Mouse (Mus musculus) limb, embryonic 13.5 days (tissue): ENCODE results near the gene Egf. TPM values are rescaled to one million over a fixed set of nuclear protein-coding genes. Genes with fewer than 3 reads are reported as not detected.
"Not testable (repeated sequence)": the region's sequence is repeated elsewhere in the genome, so short reads cannot be mapped to it uniquely, and the experiment has no call there.

Source experiments
- ATAC-seq: fragments of 200-750 bp; cut with Nextera tagmentation; 2 replicates; pipeline ENCODE4 v1.8.0; 2017; ENCODE audit warnings: low read depth, moderate number of reproducible peaks, moderate TSS enrichment; ENCODE audit not compliant: low FRiP score
- H3K27ac ChIP-seq: fragments of 300-500 bp; sonication (generic); 2 replicates; pipeline ENCODE4 v1.5.1; 2015; ENCODE audit warnings: inconsistent platforms, mild to moderate bottlenecking, moderate library complexity
- H3K27me3 ChIP-seq: fragments of 300-500 bp; sonication (generic); 2 replicates; pipeline ENCODE4 v1.6.1; 2015; ENCODE audit warnings: mild to moderate bottlenecking, inconsistent platforms
- H3K36me3 ChIP-seq: fragments of 300-500 bp; sonication (generic); 2 replicates; pipeline ENCODE4 v1.6.1; 2015; ENCODE audit warnings: inconsistent platforms, mild to moderate bottlenecking, moderate library complexity
- H3K4me1 ChIP-seq: fragments of 300-500 bp; sonication (generic); 2 replicates; pipeline ENCODE4 v1.6.1; 2015; ENCODE audit warnings: inconsistent platforms
- H3K4me2 ChIP-seq: fragments of 300-500 bp; sonication (generic); replicated peaks from 2 replicates; pipeline ENCODE4 v1.6.1; 2015; ENCODE audit warnings: inconsistent platforms, mild to moderate bottlenecking, moderate library complexity
- H3K4me3 ChIP-seq: fragments of 300-500 bp; sonication (generic); 2 replicates; pipeline ENCODE4 v1.5.1; 2015; ENCODE audit warnings: moderate library complexity, mild to moderate bottlenecking, inconsistent platforms
- H3K9ac ChIP-seq: fragments of 300-500 bp; sonication (generic); 2 replicates; pipeline ENCODE4 v1.6.1; 2015; ENCODE audit warnings: mild to moderate bottlenecking, inconsistent platforms
- H3K9me3 ChIP-seq: fragments of 300-500 bp; sonication (generic); 2 replicates; pipeline ENCODE4 v1.6.1; 2016; ENCODE audit warnings: inconsistent platforms
- WGBS: fragments of 180-500 bp; shearing (Covaris S2); methylation state at CpG from one replicate; pipeline ENCODE4 v1.1.7; 2015; 5-methylcytosine and 5-hydroxymethylcytosine counted together
- polyA plus RNA-seq: library from polyadenylated mRNA; unstranded; fragments of >200 nt; fragmentation: Nextera tagmentation; extraction: Ambion mirVana; gene quantifications from 2 replicates; pipeline ENCODE4 v1.2.1, GENCODE M21; 2015

Egf gene
- 1.8 and 2.1 TPM in 2 replicates for polyA plus RNA-seq

DNA sequence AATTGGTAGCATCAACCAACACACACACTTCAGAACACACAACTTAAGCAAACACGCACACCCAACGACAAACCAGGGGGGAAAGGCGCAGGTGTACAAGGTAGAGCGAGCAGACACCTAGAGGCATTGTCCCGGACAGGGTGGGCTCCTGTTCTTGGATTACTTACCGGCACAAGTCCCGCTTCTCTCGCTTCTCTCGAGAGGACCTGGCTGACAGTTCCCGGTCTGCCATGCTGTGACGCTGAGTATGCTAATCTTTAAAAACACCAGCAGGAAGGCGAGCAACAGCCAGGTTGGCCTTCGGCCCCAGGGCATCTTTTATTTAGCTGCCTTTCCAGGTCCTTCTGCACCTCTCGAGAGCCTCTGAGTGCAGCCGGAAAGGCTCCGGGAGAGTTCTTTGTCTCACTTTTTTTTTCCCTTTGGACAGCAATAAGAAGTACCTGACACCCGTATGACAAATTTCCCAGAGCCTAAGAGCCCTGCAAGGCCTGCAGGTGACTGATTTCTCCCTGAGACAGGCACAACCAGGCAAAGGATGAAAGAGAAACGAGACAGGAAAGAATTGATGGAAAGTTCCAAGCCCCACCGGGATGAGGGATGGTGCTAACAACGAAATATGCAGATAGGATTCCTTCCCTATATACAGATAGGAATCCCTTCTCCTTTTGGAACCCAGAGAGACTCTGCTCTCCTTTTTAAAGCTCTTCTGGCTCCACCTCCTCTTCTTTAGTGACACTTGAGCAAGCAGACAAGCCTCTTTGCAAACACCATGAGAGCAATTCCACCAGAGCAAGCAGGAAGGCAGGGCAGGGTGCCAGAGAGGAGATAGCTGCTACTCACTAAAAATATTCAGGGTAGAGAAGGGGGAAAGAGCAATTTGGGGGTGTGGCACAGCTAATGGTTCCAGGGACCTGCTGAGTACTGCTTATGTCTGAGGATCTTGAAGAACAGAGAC lies at the start of gene Egf:
Gene Egf, minus strand, starts transcription at position 667 of the 955 bp plus-strand sequence.
- Histone ChIP-seq H3K4me1 (peaks cover 10% of the 10 kb centered on the region), H3K27me3 (peaks cover 29% of the 10 kb centered on the region), H3K4me2 (peak within 1 kb of the TSS; percentile 57), H3K36me3 (no peaks in the 10 kb centered on the region), H3K4me3 (peak within 1 kb of the TSS; percentile 24), H3K9me3 (0 out of 2 replicates have a peak, but pooled peaks cover 3% of the 10 kb centered on the region), H3K27ac (no peak within 1 kb of the TSS), H3K9ac (peak within 1 kb of the TSS; percentile 48; the same call in 1 of the 2 replicates)
- ATAC-seq, result no peak
- WGBS, result 8% methylated on average over 20 of the region's 20 CpGs

DNA sequence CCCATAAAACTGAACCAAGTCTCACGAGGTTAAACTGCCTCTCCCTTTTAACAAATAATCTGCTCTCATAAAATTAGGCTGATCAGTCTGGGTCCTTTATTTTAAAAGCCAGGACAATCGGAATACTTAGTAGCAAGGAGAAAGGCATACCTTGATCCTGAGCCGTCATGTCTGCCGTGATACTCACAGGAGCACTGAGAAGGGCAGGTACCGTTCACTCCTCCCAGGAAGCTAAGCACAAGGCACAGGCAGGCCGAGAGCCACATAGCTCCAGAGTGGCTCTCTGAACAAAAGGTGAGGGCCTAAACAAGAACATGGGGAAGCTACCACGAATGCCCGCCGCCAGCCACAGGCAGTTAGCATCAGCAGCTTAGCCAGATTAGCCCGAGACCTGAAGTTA lies 48.6 kb upstream of the Egf start, which contains the start of gene Lrit3:
Gene Lrit3, minus strand, starts transcription at position 266 of the 400 bp plus-strand sequence.
- H3K27ac ChIP-seq, result no peak within 1 kb of the TSS
- no peak within 1 kb of the TSS for H3K4me2 ChIP-seq
- H3K4me1 ChIP-seq, result no peaks in the 10 kb centered on the region
- 77% methylated on average over 10 of the region's 10 CpGs for WGBS
- no peaks in the 10 kb centered on the region for H3K27me3 ChIP-seq
- no peak for ATAC-seq
- H3K36me3 ChIP-seq, result no peaks in the 10 kb centered on the region
- H3K4me3 ChIP-seq, result no peak within 1 kb of the TSS
- H3K9me3 ChIP-seq, result no peaks in the 10 kb centered on the region
- no peak within 1 kb of the TSS for H3K9ac ChIP-seq

DNA sequence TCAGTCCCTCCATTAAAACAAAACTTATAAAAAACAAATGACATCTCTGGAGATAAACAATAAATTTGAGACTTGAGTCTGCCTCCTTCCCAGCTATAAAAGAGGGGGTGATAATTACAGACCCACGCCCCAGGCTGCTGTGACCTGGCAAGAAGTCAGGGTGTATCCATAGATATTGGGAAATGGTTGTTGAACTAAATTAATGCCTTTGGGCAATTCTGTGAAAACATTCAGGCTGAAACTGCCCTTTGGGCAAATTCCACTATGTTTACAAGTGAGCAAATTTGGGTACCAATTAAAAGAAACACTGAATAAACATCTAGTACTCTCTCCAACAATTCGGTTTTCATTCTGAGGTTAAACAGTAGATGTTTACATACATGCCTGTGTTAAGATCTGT lies 43.9 kb upstream of the Egf start:
- 66% methylated on average over 2 of the region's 2 CpGs for WGBS
- Histone ChIP-seq H3K4me1 (no peaks in the 10 kb centered on the region), H3K9me3 (no peaks in the 10 kb centered on the region), H3K4me3 (no peak overlapping the region), H3K36me3 (no peaks in the 10 kb centered on the region), H3K27me3 (no peaks in the 10 kb centered on the region), H3K4me2 (no peak overlapping the region), H3K27ac (no peak overlapping the region), H3K9ac (no peak overlapping the region)
- no peak for ATAC-seq

DNA sequence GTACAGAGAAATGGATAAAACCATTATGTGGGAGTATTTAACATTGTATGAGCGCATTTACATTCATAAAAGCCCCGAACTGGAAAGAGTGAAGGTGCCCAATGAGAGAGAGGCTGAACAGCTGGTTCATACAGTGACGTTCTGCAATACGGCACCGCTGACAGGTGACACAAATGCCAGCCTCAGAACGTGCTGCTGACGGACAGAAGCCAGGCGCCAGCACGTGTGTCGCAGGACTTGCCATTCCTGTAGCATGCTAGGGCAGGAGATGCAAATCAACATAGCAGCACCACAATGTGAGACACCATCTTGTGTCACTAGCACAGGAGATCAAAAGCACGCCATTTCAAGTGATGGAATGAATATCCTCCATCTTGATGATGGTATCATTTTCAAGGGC lies 43.4 kb upstream of the Egf start:
- Histone ChIP-seq H3K36me3 (no peaks in the 10 kb centered on the region), H3K27me3 (no peaks in the 10 kb centered on the region), H3K4me1 (no peaks in the 10 kb centered on the region), H3K4me3 (no peak overlapping the region), H3K9me3 (no peaks in the 10 kb centered on the region), H3K4me2 (no peak overlapping the region), H3K27ac (no peak overlapping the region), H3K9ac (no peak overlapping the region)
- no peak for ATAC-seq
- 69% methylated on average over 11 of the region's 11 CpGs for WGBS

DNA sequence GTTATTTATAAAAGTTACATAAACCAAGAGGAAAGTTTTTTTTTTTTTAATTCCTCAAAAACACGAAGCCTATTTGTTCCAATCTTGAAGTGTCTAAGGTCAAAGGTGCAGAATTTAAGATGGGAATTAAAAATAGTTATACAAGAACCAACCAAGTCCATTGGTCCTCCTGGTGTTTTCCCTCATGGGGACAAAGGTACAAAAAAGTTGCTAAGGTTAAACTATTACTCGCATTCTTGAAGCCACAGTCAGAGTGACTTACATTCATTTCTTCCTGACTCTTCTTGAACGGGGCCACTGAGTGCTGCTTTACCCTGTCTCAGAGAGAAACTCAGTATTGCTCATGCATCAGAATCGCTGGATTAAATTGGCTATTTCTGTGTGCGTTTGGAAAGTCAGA lies 42.2 kb upstream of the Egf start:
- Histone ChIP-seq H3K27ac (no peak overlapping the region), H3K4me2 (no peak overlapping the region), H3K36me3 (no peaks in the 10 kb centered on the region), H3K4me3 (no peak overlapping the region), H3K9me3 (no peaks in the 10 kb centered on the region), H3K4me1 (no peaks in the 10 kb centered on the region), H3K27me3 (no peaks in the 10 kb centered on the region), H3K9ac (no peak overlapping the region)
- no peak for ATAC-seq
- 79% methylated on average over 5 of the region's 5 CpGs for WGBS

DNA sequence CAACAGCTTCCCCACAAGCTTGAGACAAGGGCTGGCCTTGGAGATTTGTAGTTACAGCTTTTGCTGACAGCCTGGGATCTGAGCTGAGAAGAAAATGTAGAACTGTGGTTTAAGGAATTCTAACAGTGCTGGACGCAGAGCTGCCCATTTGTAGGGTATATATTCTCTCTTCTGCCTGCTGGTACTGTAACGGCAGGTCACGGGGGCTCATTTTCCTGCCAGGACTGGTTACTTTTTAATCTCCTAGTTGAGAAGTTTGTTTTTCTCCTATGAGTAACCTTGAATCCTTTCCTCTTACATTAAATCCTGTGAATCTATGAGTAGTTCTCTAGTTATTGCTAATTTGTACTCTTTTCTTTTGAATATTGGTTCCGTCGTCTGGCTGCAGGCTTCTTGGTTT lies 38.7 kb upstream of the Egf start:
- H3K4me2 ChIP-seq, result no peak overlapping the region
- 80% methylated on average over 5 of the region's 5 CpGs for WGBS
- H3K9me3 ChIP-seq, result no peaks in the 10 kb centered on the region
- no peaks in the 10 kb centered on the region for H3K4me1 ChIP-seq
- H3K9ac ChIP-seq, result no peak overlapping the region
- H3K36me3 ChIP-seq, result no peaks in the 10 kb centered on the region
- H3K4me3 ChIP-seq, result no peak overlapping the region
- H3K27ac ChIP-seq, result no peak overlapping the region
- ATAC-seq, result no peak
- no peaks in the 10 kb centered on the region for H3K27me3 ChIP-seq

DNA sequence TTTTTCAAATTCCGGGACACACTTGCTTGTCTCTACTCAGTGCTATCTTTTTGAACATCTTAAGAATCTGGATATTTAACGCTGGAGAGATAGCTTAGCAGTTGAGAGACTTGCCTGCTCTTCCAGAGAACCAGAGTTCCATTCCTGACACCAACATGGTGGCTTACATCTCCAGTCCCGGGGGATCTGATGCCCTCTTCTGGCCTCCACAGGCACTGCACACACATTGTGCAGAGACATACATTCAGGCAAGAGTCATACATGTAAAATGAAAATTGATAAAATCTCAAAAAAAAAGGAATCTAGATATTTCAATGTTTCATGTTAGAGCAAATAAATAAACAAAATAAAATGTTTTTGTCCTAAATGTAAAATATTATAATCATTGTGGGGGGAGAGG lies 27.6 kb upstream of the Egf start:
- no peaks in the 10 kb centered on the region for H3K36me3 ChIP-seq
- no peaks in the 10 kb centered on the region for H3K27me3 ChIP-seq
- 90% methylated on average over 3 of the region's 3 CpGs for WGBS
- H3K9ac ChIP-seq, result no peak overlapping the region
- no peak overlapping the region for H3K27ac ChIP-seq
- 0 out of 2 replicates have a peak, but pooled peaks cover 3% of the 10 kb centered on the region for H3K9me3 ChIP-seq
- H3K4me3 ChIP-seq, result no peak overlapping the region
- no peak for ATAC-seq
- H3K4me1 ChIP-seq, result no peaks in the 10 kb centered on the region
- H3K4me2 ChIP-seq, result no peak overlapping the region

DNA sequence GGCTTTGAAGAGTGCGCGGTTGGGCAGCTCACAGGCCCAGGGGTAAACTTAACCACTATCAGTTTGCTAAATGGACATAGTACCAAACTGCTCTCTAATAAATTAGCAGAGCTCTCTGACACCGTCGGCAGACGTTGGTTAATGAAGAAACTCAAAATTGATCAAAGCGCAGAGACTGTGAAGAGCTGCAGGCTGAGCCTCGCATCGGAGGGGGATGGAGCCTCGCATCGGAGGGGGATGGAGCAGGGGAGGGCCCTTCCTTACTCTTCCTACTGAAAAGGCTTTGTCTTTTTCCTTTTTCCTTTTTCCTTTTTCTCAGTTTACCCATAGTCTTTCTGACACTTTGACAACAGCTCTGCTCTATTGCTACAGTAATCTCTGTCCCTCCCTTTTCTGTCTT lies 26.3 kb upstream of the Egf start:
- no peaks in the 10 kb centered on the region for H3K4me1 ChIP-seq
- H3K27ac ChIP-seq, result no peak overlapping the region
- no peak overlapping the region for H3K4me3 ChIP-seq
- H3K27me3 ChIP-seq, result no peaks in the 10 kb centered on the region
- no peak for ATAC-seq
- H3K4me2 ChIP-seq, result no peak overlapping the region
- H3K36me3 ChIP-seq, result no peaks in the 10 kb centered on the region
- WGBS, result 44% methylated on average over 10 of the region's 10 CpGs
- no peak overlapping the region for H3K9ac ChIP-seq
- 0 out of 2 replicates have a peak, but pooled peaks cover 3% of the 10 kb centered on the region for H3K9me3 ChIP-seq

DNA sequence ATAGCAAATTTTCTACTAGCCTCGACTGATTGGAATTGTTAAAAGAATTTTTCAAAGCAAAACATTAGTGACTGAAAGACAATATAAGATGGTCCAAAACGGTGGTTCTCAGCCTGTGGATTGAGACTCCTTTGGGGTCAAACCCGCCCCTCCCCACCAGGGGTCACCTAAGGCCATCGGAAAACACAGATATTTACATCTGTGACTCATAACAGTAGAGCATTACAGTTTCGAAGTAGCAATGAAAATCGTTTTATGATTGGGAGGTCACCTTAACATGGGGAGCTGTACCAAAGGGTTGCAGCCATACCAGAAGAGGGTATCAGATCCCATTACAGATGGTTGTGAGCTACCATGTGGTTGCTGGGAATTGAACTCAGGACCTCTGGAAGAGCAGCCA lies 16.1 kb upstream of the Egf start:
- no peaks in the 10 kb centered on the region for H3K4me1 ChIP-seq
- ATAC-seq, result no peak
- WGBS, result 84% methylated on average over 6 of the region's 6 CpGs
- no peaks in the 10 kb centered on the region for H3K27me3 ChIP-seq
- no peaks in the 10 kb centered on the region for H3K36me3 ChIP-seq
- no peak overlapping the region for H3K27ac ChIP-seq
- H3K9me3 ChIP-seq, result no peaks in the 10 kb centered on the region
- no peak overlapping the region for H3K9ac ChIP-seq
- H3K4me2 ChIP-seq, result no peak overlapping the region
- no peak overlapping the region for H3K4me3 ChIP-seq

DNA sequence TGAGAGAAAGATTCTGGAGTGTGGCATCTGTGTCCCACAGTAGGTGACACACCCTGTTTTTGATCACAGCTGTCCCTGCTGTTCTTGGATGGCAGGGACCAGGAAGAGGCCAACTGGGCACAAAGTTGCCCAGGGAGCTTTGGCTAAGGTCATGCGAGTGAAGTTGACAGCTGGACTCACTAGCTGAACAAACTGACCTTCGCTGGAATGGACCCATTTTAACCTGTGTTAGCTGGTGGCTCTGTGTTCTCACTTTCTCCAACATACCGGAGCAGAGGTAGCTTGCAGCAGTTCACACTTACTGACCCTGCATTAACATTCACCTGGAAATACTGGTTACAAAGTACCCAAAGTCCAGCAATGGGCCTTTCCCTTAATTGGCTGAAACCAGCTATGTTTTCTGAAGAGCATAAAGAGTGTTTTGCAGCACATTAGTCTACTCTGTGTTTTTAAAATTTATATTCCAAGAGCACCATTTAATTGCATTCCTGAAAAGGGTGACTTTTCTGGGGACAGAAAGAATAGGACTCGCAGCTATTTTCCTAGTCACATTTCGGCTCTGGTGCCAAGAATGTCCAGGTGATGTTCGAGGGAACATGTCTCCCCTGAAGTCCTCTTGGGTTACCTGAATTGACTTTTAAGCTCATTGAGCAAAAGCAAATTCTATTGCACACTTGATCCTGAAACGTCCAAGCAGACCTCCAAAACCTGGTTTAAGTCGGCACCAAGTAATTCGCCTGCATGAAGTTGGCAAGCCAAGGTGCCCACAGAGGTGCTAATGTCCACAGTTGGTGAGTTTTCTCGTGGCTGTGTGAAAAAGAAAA lies 12.1 kb upstream of the Egf start:
- Histone ChIP-seq H3K27me3 (no peaks in the 10 kb centered on the region), H3K9me3 (peaks cover 4% of the 10 kb centered on the region; the same call in 1 of the 2 replicates), H3K27ac (no peak overlapping the region), H3K36me3 (no peaks in the 10 kb centered on the region), H3K4me1 (no peaks in the 10 kb centered on the region), H3K4me2 (no peak overlapping the region), H3K9ac (no peak overlapping the region), H3K4me3 (no peak overlapping the region)
- 82% methylated on average over 10 of the region's 10 CpGs for WGBS
- no peak for ATAC-seq

DNA sequence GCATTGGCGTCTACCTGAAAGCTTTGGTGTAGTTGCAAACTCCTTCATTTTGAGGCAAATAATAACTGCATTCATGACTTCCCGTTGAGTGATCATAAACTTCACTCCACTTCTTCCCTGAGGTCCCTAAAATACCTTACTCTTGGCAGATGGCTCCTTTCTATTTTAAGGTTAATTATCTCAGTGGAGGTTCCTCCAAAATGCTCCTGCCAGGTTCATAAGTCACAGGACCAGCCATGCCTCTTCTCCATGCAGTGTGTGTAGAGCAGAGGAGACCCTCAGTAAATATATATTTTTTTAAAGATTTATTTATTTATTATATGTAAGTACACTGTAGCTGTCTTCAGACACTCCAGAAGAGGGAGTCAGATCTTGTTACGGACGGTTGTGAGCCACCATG lies 11.0 kb upstream of the Egf start:
- no peaks in the 10 kb centered on the region for H3K4me1 ChIP-seq
- no peaks in the 10 kb centered on the region for H3K36me3 ChIP-seq
- H3K4me3 ChIP-seq, result no peak overlapping the region
- no peaks in the 10 kb centered on the region for H3K27me3 ChIP-seq
- peaks cover 4% of the 10 kb centered on the region; the same call in 1 of the 2 replicates for H3K9me3 ChIP-seq
- ATAC-seq, result no peak
- WGBS, result 80% methylated on average over 4 of the region's 4 CpGs
- no peak overlapping the region for H3K27ac ChIP-seq
- no peak overlapping the region for H3K4me2 ChIP-seq
- no peak overlapping the region for H3K9ac ChIP-seq

DNA sequence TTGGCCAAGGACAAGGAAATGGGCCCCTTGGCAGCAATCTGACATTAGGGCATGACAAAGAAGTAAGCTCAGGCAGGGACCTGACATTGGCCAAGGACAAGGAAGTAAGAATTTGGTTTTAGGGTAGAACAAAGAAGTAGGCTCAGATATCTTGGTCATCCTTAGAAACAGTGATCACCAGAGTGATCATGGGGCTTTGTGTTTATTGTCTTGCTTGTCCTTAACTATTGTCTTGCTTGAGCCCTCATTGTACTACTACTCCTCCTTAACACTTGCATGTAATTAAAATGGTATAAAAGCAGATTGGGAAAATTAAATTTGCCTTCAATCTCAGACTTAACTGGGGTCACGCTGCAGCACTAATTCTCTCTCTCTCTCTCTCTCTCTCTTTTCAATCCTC lies 2.5 kb upstream of the Egf start:
- H3K4me1 ChIP-seq, result peaks cover 10% of the 10 kb centered on the region
- H3K4me2 ChIP-seq, H3K4me3 ChIP-seq, H3K27ac ChIP-seq, H3K9ac ChIP-seq, ATAC-seq, H3K9me3 ChIP-seq, H3K36me3 ChIP-seq: not testable (repeated sequence)
- H3K27me3 ChIP-seq, result peaks cover 29% of the 10 kb centered on the region
- 95% methylated on average over 1 of the region's 1 CpGs for WGBS
